Mouse (Mus musculus) right cerebral cortex, adult 18-20 months (tissue): ENCODE measurements around the gene Rpl23.

Experiments used
- DNase-seq: peaks from one replicate; pipeline ENCODE4 v3.0.0; 2022; ENCODE audit warnings: mixed read lengths

The Rpl23 gene

DNA sequence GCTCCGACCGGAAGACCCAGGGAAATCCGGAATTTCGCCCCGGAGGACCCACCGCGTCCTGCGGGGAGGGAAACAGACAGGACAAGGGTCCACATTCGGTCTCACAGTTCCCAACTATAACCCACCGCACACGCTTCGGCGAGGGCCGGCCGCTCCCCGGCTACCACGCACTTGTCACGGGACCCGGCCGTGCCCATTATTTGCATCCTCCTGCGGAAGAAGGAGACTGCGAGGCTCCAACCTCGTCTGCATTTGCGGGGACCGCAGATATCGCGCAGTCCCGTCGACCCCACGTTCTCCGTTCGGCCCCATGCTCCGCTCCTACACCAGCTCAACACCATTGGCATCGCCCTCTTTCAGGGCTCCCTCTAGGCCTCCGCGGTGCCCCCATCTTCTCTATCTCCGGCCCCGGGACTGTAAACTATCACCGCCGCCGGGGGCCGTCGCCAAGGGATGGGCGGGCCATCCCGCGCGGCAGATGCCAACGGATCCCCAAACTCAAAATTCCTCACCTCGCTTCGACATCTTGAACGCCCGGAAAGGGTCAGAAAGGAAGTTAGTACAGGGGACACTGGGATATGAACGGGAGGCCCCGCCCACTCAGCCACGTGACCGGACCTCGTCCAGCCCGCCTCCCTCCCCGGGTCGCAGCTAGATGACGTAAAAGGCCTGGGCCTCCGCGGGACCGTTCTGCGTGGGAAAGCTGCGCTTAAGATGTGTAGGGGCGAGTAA lies at the start of gene Rpl23:
Rpl23 (minus strand) TSS at position 606 of the 732 bp plus-strand sequence.
- DNase-seq = peak; percentile 99

- DNase-seq = no peak
Observed at GRCm38 (mm10) chr11:97832001-97832400, 49.8 kb upstream of the Rpl23 start.

DNA sequence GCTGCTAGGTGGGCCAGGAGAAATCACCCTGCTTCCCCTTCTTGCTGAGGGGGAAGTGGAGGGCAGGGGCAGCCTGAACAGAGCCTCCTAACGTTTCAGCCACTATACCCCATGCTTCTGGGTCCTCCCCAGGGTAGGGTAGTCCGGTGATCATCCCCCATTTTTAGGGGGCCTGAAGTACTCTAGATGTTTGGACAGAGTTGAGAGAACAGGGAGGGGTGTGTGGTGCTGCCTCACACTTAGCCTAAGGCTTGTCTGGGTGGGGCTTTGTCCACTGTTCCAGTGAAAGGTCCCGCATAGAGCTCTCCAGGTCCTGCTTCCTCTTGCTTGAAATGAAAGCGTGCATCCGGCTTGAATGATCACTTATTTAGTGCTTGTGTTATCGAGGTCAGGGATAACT lies 48.3 kb upstream of the Rpl23 start:
- no peak for DNase-seq

DNA sequence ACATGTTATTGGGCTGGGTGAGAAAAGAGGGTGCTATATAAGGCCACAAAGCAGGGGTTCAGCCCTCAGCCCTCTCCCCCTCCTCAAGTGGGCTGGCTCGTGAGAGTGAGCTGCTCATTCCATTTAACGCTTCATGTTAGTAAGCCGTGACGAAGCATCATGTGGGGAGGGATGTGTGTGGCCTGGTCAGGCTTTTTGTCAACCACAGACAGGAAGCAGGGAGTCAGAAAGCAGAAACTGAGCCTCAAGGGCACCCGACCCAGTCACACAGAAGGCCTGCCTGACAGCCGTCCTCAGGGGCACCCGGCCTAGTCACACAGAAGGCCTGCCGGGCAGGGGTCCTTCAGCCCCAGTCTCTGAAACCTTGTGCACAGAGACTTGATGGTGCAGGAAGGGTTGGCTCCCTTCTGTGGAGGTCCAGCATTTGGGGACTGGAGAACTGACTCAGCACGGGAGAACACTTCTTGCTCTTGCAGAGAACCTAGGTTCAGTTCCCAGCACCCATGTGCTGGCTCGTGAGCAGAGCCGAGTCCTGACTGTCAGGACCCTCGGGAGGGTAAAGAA lies 47.8 kb upstream of the Rpl23 start:
- no peak for DNase-seq

- DNase-seq = no peak
Observed at GRCm38 (mm10) chr11:97829365-97829764, 47.1 kb upstream of the Rpl23 start.

DNA sequence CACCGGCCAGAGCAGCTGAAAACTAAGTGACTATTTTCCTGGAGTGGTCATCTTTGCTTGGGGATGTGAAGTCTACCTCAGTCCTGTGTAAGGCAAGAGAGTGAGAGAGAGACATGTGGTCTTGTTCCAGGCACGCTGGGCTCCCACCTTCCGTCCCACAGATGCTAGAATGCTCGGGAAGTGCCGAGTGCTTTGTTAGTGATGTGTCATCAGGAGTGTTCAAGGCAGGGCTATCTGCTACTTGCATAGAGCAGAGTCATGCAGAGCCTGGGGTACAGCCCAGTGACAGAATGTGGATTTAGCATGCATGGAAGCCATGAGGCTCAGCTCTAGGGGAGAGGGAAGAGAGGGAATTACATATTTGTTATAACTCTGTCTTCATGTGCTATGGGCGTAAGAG lies 45.4 kb upstream of the Rpl23 start:
- peak; percentile 57 for DNase-seq

DNA sequence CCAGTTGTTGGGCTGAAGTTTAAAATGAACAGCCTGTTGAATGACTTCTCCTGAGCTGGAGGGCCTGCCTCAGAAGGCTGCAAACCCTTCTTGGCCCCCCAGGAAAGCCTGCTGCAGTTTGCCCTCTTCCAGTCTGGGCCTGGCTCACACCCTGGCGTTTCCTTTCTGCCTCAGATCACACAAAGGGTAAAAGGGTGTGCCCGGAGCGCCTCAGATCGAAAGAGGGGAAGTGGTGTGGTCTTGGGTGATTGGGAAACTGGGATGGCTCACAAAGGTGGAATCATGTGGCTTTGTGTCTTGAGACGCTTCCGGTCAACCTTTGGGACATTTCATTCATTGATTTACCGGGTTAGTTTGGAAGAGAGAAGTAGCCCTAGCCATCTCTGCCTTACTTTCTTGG lies 44.2 kb upstream of the Rpl23 start:
- no peak for DNase-seq

DNA sequence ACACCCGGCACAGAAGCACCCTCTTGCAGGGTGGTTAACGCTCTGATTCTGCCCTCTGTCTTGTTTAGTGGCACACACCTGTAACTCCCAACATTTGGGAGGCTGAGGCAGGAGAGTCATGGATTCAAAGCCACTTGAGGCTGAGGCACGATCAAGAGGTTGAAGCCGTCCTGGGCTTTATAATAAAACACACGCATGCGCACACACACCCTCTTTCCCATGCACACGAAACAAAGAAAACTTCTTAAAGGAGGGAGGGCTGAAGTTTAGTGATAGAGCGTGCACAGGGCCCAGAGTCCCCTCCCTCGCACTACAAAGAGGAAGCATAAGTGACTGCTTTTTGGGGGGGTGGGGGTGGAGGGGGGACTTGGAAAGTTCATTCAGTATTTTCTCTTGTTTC lies 43.7 kb upstream of the Rpl23 start:
- no peak for DNase-seq

GRCm38 (mm10) chr11:97825295-97825694 lies 43.1 kb upstream of the Rpl23 start:
- peak; percentile 59 for DNase-seq

DNA sequence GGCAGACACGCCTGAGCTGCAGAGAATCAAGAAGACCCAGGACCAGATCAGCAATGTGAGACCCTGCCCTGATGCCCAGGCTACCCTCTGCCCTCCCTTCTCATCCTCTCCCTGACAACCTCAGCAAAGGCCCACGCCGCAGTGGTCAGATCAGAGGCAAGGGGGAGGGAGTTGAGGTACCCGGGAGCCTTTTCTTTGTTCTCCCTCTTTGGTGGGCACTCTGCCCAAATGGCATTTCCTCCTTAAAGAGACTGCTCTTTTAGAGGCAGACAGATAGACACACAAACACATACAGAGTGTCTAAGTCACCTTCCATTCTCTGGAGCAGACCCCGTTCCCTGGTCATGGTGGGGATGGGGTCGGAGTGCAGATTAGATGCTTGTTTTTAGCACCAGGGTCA lies 42.7 kb upstream of the Rpl23 start:
- DNase-seq = no peak

GRCm38 (mm10) chr11:97824168-97824567 lies 41.9 kb upstream of the Rpl23 start:
- DNase-seq = no peak

DNA sequence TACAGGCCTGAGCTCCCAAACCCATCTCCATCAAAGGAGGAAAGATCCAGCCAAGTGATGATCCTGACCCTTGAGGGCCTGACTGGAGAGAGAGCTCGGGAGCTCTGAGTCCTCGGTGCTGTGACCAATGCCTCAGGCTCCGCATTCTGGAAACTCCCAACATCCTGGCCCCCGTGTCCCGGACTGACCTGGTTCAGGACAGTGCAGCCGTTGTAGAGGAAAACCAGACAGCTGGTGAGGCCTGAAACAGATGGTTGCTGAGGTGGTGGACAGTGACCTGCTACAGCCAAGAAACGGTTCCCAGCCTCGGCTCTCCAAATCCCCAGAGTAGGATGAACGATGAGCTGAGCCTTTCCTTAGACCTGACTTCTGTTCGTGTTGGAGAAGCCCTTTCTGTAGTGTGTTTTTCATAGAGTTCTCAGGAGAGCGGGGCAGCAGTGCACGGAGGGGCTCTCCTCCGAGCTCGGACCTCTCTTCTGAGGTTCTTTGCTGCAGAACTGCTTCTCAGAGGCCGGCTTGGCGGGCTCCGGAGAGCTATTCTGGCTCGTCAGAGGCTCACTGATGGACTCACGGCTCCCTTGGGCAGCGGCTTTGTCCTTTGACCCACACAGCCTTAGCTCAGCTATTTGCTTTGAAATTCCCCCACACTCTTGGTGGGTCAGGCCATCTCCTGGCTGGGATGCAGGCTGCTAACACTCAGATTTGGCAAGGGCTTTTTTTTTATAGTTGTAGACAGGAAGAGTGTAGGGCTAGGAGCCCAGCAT lies 40.8 kb upstream of the Rpl23 start:
- DNase-seq = no peak

GRCm38 (mm10) chr11:97821401-97822064 lies 39.3 kb upstream of the Rpl23 start:
- no peak for DNase-seq

DNA sequence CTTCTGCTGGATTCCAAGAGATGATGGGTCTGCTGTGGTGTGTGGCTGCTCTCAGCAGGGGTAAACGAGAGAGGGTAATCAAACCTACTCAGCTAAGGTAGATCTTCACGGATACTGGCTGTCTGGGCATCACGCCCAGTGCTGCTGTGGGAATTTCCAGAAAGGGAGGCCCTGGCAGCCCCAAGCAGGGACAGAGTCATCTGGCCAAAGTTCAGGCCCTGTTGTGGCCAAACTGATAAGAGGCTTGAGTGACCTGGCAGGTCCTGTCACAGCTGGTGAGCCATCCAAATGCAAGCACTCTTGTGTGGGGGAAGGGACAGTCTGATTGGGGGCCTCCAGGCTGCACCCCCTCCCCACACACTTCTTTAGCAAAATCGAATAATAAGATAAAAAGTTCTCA lies 38.6 kb upstream of the Rpl23 start:
- DNase-seq = no peak

DNA sequence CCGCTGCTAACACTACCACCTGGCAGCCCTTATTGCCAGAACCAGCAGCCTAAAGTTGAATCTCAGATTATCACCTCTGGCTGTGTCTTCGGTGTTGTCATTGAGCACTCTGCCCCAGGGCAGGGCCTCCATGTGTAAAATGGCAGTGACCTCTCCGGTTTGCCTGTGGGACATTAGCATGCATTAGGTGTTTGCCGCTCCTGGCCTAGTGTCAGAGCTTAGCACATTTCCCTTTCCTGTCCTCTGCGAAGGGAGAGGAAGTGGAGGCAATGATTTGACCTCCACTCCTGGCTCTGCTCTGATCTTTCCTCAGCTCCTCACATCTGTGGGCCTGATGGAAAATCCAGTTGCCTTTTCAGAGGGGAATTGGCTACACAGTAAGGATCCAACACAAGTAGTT lies 37.7 kb upstream of the Rpl23 start:
- no peak for DNase-seq

DNA sequence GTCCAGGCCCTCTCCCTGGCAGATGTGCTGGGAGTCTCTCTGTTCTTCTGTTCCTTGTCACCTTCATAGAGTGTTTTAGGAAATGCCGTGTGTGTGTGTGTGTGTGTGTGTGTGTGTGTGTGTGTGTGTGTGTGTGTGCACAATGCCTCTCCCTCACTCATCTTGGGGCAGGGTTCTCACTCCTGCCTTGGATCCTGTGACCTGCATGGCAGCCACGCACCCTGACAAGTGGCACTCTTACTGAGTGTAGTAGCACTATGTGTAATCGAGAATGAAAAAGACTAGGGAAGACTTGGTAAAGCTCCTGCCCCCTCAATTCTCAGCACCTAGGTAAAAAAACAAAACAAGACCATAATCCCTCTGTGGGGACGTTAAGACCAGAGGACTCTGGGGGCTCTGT lies 36.9 kb upstream of the Rpl23 start:
- DNase-seq = no peak

GRCm38 (mm10) chr11:97818571-97818970 lies 36.3 kb upstream of the Rpl23 start:
- DNase-seq = peak; percentile 48

DNA sequence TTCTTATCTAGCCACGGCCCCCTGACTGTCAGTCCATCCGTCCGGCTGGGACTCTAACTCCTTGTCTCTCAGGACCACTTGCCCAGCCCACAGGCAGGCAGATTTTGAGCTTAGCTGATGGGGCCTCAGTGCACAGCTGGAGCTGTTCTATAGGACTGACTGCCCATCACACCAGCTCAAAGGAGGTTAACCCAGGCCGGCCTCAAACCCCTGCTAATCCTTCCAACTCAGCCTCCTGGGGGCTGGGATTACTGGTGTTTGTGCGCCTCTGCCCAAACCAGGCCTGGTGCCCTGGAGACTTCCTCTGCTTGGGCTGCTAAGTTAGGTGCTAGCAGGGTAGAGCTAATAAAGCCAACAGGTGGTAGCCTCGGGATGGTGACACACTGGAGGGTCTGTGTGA lies 35.8 kb upstream of the Rpl23 start:
- no peak for DNase-seq

GRCm38 (mm10) chr11:97817379-97817778 lies 35.1 kb upstream of the Rpl23 start:
- no peak for DNase-seq

GRCm38 (mm10) chr11:97816916-97817315 lies 34.7 kb upstream of the Rpl23 start:
- DNase-seq = no peak

GRCm38 (mm10) chr11:97816176-97816575 lies 33.9 kb upstream of the Rpl23 start:
- no peak for DNase-seq

DNA sequence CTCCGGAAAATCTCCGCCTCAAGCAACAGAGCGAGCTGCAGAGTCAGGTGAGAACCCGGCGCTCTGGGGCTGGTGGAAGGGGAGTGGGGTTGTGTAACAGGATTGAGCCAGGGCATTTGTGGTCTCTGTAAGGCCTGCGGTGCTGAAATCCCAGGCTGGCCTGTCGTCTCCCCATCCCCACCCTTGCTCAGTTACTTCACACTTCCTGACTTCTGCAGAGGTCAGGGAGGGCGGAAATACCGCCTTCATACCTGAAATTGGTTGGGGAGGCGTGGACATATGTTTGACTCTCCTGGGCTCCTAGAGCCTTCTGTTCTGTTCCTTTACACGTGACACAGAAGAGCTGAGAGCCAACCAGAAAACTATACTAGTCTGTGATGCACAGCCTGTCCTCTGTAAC lies 33.5 kb upstream of the Rpl23 start:
- DNase-seq = no peak

DNA sequence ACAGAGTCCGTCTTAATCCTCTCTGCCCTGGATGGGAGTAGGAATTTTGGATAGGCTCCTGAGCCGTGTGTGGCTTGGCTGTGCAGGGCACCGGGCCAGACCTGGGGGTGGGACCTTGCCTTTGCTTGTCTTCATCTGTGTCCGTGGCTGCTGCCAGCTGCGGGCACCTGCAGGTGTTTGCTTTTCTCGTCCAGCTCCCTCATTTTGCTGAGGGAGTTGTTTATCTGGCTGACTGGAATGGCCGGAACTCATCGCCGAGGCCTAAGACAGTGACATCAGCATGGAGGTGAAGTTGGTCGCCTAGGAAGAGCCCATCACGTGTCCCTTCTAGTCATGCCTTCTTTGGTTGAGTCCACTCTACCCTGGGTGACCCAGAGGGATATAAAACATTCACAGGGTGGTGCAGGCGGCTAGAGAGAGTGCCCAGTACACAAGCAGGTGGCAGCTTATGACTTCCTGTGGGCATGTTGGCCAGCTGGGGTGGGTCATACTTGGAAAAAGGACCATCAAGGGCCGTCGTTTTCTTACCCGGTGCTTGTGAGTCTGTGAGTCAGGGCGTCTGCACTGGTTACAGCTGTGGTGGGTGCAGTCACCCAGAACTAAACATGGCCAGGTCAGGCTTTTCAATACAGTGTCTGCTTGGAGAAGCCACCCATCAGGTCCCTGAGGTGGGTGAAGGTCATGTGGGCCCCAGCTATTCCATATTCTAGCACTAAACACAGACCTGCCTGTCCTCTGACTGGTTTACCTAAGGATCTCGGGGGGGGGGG lies 31.7 kb upstream of the Rpl23 start:
- DNase-seq = no peak
